In the genomic region with DNA sequence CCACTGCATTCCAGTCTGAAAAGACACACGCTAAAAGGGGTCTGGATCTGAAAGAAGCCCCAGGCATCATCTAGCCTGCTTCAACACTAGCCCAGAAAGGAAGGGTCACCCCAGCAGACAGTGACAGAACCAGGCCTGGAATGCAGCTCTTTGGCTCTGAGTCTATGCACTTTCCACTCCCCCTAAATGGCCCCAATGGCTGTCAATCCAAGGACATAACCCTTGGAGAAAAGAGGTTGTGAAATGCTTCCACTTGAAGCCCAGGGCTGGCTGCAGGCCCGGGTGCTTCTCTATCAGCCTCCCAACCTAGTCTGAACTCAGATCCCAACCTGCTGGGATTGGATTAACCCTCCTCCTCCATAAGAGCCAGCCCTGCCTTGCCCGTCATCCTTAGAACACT, we compare ENCODE assay signal across 11 mouse cellular contexts.
DNase-seq lines count a peak whose midpoint lies in the region; ATAC-seq and TF ChIP-seq lines count a peak whose summit lies in the region.
"Had no signal": no experiment of that assay in that cellular context is flagged by ENCODE, and none has a peak within 500 bp of the region (broad histone marks: within the 10 kb centered on the region; RNA-seq: fewer than 3 reads in every experiment).

No protein-coding gene starts in this region.

- H3K4me2 ChIP-seq in heart, embryonic 15.5 days: no peak overlapping the region

- H3K27ac ChIP-seq in embryonic fibroblast, embryonic 13.5 days (ENCODE audit: insufficient read depth, low read length): peak overlapping the region; percentile 66
- H3K27ac ChIP-seq in heart, embryonic 15.5 days: peak overlapping the region; percentile 38; the same call in 1 of the 2 replicates
- H3K27ac ChIP-seq: limb, embryonic 10.5 days had no signal

- no peak overlapping the region for H3K4me3 ChIP-seq in embryonic fibroblast, embryonic 13.5 days (ENCODE audit: insufficient read depth, low read length)
- H3K4me3 ChIP-seq in heart, embryonic 15.5 days: no peak overlapping the region
- H3K4me3 ChIP-seq: limb, embryonic 10.5 days had no signal

- no peaks in the 10 kb centered on the region for H3K9me3 ChIP-seq in heart, embryonic 15.5 days (replicated peaks)
- H3K9me3 ChIP-seq: limb, embryonic 10.5 days had no signal

- peak; percentile 74 for ATAC-seq in heart, embryonic 15.5 days (replicated peaks; ENCODE audit: insufficient number of reproducible peaks, insufficient read depth, low FRiP score, low read depth)

- H3K9ac ChIP-seq in heart, embryonic 15.5 days: no peak overlapping the region

- 37% methylated on average over 3 of the region's 3 CpGs for WGBS in heart, embryonic 15.5 days

- H3K27me3 ChIP-seq in heart, embryonic 15.5 days: no peaks in the 10 kb centered on the region

- peaks cover 10% of the 10 kb centered on the region for H3K4me1 ChIP-seq in embryonic fibroblast, embryonic 13.5 days (ENCODE audit: control insufficient read depth, insufficient read depth, low read length)
- H3K4me1 ChIP-seq in heart, embryonic 15.5 days (replicated peaks): peaks cover 5% of the 10 kb centered on the region; the same call in 1 of the 2 replicates
- H3K4me1 ChIP-seq: limb, embryonic 10.5 days had no signal

- H3K36me3 ChIP-seq in heart, embryonic 15.5 days: no peaks in the 10 kb centered on the region
- H3K36me3 ChIP-seq: limb, embryonic 10.5 days had no signal

- TF ChIP-seq POLR2A in embryonic fibroblast, embryonic 13.5 days (IDR thresholded peaks at IDR 0.05; ENCODE audit: low read depth, low read length): no peak

- no peak for TF ChIP-seq CTCF in embryonic fibroblast, embryonic 13.5 days (IDR thresholded peaks at IDR 0.05; ENCODE audit: borderline replicate concordance, insufficient read depth, low read length)

- peak; percentile 23 for DNase-seq in kidney, postnatal 10 days
- no peak for DNase-seq in kidney, adult 11 months
- DNase-seq in lung, postnatal 25 days (ENCODE audit: low spot score): peak; percentile 83
- DNase-seq in cerebellum, postnatal 25 days: no peak
- no peak for DNase-seq in layer of hippocampus, postnatal 14 days (ENCODE audit: low spot score in 2 of 2)
- no peak for DNase-seq in thymus, postnatal 14 days
- DNase-seq: cerebellum, adult 2 months; right cerebral cortex, postnatal 14 days had no signal

Comparison
In these comparisons a context has a peak if more than half of its experiments do, and no peak if none do; other contexts are left out.
1. DNase-seq: peak in kidney, postnatal 10 days (single experiment) and lung, postnatal 25 days (single experiment); none in kidney, adult 11 months (single experiment), cerebellum, postnatal 25 days (0 of 2), layer of hippocampus, postnatal 14 days (0 of 2) and thymus, postnatal 14 days (single experiment).